Mouse (Mus musculus): ENCODE results near the gene Synj2.

Gene Synj2

GRCm38 (mm10) chr17:5965084-5965781 is 24.2 kb downstream of the Synj2 start:
- in situ Hi-C loops (cut with MboI; ENCODE audit: low pct_unique_long_range_greater_than_20kb in 1 of 2, low sequenced_read_pairs in 2 of 2, unreplicated experiment in 1 of 2): no loop called here

DNA sequence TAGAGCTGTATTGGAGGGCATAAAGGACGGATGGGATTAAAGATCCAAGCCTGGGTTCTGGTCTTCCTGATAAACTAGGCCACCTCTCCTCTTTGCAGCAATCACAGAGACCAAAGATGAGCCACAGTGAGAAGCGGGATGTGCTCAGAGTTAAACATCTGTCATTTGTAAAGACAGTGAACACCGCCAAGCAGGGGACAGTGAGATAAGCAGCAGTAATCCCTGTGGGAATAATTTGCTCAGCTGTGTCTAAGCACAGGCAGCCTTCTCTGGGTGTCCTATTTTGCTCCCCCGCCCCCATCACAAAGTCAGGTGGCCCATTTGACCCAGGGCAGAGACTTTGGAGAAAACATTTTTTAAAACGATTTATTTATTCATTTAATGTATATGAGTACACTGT is 25.6 kb downstream of the Synj2 start:
- in situ Hi-C loops (cut with MboI; ENCODE audit: low pct_unique_long_range_greater_than_20kb in 1 of 2, low sequenced_read_pairs in 2 of 2, unreplicated experiment in 1 of 2): no loop called here

DNA sequence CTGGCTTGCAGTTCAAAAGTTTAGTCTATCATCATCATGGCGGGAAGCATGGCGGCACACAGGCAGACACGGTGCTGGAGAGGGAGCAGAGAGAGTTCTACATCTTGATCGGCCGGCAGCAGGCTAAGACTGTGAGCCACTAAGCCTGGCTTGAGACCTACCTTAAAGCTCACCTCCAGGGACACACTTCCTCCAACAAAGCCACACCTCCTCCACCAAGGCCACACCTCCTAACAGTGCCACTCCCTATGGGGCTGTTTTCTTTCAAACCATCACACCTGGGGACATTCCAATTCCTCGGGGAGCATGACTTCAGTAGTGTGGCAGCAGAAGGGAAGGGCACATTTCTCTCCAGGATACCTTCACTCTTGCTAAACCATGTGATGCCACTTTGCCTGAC is 27.5 kb downstream of the Synj2 start:
- in situ Hi-C loops (cut with MboI; ENCODE audit: low pct_unique_long_range_greater_than_20kb in 1 of 2, low sequenced_read_pairs in 2 of 2, unreplicated experiment in 1 of 2): no loop called here

DNA sequence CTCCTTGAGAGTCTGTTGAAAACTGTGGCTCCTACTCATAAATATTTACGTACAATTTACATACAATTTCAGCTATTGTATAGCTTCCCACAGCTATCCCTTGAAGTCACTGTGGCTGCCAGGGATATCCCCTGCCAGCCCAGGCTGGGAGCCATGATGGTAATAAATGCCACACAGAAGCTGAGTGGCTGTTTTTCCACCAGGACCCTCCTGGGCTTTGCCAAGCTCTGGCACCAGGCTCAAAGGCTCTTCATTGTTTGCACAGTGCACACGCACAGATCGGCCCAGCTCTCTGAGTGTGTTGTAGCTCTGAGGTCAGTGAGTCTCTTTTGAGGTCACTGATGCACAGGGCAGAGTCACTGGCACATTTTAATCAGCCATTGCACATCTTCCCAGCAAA is 28.2 kb downstream of the Synj2 start:
- in situ Hi-C loops (cut with MboI; ENCODE audit: low pct_unique_long_range_greater_than_20kb in 1 of 2, low sequenced_read_pairs in 2 of 2, unreplicated experiment in 1 of 2): no loop called here

DNA sequence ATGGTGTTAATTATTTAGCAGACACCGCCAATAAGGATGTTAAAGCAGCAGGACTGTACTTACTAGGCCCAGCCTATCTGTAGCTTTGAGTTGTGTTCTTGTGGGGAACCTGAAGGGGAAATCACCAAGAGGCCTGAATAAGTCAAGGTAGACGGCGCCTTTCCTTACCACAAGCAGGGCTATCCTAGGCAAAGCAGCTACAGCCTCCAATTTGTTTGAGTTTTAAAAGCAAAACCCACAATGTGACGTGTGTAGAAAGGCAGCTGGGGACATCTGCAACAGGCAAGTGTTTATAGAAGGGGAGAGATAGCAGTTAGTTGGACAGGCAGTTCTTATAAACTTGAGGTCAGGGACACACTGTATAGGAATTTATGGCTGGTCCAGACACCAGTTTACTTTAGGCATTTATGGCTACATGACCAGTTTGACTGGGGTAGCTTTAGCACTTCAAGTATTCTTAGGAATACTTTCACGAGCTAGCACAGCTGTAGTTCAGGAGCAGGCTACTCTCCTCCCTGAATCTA is 29.3 kb downstream of the Synj2 start:
- in situ Hi-C loops (cut with MboI; ENCODE audit: low pct_unique_long_range_greater_than_20kb in 1 of 2, low sequenced_read_pairs in 2 of 2, unreplicated experiment in 1 of 2): no loop called here

GRCm38 (mm10) chr17:5973536-5973935 is 32.5 kb downstream of the Synj2 start:
- in situ Hi-C loops (cut with MboI; ENCODE audit: low pct_unique_long_range_greater_than_20kb in 1 of 2, low sequenced_read_pairs in 2 of 2, unreplicated experiment in 1 of 2): no loop called here

DNA sequence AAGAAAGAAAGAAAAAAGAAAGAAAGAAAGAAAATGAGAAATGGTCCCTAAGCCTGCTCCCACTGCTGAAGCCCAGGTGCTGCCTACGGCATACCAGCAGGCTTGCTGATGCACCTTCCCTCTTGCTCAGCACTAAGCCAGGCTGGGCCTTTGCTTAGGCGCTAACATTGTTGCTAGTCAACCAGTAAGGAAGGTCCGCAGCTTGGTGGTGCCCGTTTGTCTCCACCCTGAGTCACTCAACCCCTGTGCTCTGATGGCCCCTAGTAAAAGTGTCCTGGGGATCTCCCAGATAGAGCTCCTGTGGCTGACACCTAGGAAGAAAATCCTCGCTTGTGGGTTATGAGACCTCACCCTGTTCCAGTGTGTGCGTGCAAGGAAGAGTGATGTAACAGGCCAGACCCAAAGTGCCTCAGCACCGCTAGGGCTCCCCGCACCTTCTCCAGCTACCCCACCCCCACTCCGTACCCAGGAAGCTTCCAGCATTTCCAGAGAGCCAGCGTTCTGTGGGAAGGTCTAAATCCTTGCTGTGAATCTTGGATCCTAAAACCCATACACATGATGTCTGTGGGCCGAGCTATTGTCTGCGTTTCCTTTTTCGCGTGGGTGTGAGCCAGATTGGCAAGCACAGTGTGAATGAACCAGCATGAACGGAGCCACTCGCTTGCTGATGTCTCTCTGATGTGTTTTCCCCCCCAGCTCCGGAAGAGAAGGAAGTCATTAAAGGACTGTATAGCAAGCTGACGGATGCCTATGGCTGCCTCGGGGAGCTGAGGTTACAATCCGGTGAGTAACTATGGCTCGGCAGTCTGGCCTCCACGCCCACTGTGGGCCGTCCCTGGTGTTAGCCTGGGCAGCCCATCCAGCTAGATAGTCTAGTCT is 34.3 kb downstream of the Synj2 start:
- in situ Hi-C loops (cut with MboI; ENCODE audit: low pct_unique_long_range_greater_than_20kb in 1 of 2, low sequenced_read_pairs in 2 of 2, unreplicated experiment in 1 of 2): no loop called here

DNA sequence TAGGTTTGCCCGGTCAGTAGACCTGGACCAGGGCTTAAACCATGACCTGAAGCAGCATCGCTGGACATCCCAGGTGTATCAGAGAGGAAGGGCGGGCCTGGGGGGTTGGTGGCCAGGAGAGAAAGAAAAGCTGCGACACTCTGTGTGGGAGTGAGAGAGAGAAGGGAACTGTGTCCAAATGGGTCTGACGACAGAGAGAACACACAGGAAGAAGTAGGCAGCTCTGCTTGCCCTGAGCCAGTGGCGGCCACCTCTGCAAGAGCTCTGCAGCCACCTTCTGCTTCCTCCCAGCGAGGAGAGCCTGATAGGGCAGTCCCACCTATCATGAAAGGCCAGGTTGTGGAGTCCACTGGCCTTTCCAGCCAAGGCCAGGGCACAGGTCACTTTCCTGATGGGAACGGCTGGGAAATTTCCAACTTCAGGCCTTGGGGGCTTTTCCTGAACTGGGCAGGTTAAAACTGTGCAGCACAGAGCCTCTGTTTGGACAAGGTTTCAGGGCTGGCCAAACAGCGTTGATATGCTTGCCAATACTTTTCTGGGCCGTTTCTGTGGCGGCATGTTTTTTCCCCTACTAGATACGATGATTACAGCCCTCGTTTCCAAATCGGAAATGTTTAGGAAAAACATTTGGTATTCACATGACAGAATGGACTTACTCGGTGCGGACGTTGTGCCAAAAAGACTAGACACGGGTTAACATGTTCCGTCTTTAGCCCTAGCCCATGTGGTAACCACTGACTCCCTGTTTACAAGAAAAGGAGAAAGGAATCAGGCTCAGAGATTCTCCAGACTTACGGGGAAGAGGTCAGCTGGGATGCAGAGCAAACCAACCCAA is 35.4 kb downstream of the Synj2 start:
- in situ Hi-C loops (cut with MboI; ENCODE audit: low pct_unique_long_range_greater_than_20kb in 1 of 2, low sequenced_read_pairs in 2 of 2, unreplicated experiment in 1 of 2): no loop called here

GRCm38 (mm10) chr17:5977056-5977920 is 36.2 kb downstream of the Synj2 start:
- in situ Hi-C loops (cut with MboI; ENCODE audit: low pct_unique_long_range_greater_than_20kb in 1 of 2, low sequenced_read_pairs in 2 of 2, unreplicated experiment in 1 of 2): no loop called here

- in situ Hi-C loops (cut with MboI; ENCODE audit: low pct_unique_long_range_greater_than_20kb in 1 of 2, low sequenced_read_pairs in 2 of 2, unreplicated experiment in 1 of 2): no loop called here
These were observed 36.9 kb downstream of the Synj2 start for GRCm38 (mm10) chr17:5977921-5978504.

DNA sequence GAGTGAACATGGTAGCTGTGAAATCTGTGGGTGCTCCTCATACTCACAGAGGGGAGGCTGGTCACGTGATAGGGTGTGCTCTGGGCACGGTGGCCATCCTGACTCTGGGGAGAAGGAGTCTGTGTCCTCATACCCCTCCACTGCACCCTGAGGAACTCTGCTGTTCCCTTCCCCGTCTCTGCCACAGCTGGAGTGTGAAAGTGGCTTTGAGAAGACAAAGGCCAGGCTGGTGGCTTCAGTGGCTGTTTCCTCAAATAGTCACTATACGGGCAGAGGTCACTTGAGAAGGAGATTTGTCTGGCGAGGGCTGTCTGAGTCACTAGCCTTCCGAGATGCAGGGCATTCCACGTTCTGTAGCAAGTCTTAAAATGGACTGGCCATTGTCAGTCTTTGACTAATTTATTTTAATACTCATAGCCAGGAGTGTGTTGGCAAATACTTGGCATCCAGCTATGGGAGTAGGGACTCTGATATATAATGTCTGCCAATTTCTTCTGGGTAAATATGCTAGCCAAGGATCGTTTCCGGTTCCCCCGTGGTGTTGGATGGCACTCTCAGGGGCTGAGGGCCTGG is 37.5 kb downstream of the Synj2 start:
- in situ Hi-C loops (cut with MboI; ENCODE audit: low pct_unique_long_range_greater_than_20kb in 1 of 2, low sequenced_read_pairs in 2 of 2, unreplicated experiment in 1 of 2): no loop called here

- in situ Hi-C loops (cut with MboI; ENCODE audit: low pct_unique_long_range_greater_than_20kb in 1 of 2, low sequenced_read_pairs in 2 of 2, unreplicated experiment in 1 of 2): no loop called here
These were observed 39.8 kb downstream of the Synj2 start for GRCm38 (mm10) chr17:5980860-5981259.

- in situ Hi-C loops (cut with MboI; ENCODE audit: low pct_unique_long_range_greater_than_20kb in 1 of 2, low sequenced_read_pairs in 2 of 2, unreplicated experiment in 1 of 2): no loop called here
These were observed 42.1 kb downstream of the Synj2 start for GRCm38 (mm10) chr17:5983150-5983549.

GRCm38 (mm10) chr17:5983901-5984300 is 42.8 kb downstream of the Synj2 start:
- in situ Hi-C loops (cut with MboI; ENCODE audit: low pct_unique_long_range_greater_than_20kb in 1 of 2, low sequenced_read_pairs in 2 of 2, unreplicated experiment in 1 of 2): no loop called here

- in situ Hi-C loops (cut with MboI; ENCODE audit: low pct_unique_long_range_greater_than_20kb in 1 of 2, low sequenced_read_pairs in 2 of 2, unreplicated experiment in 1 of 2): no loop called here
These were observed 43.7 kb downstream of the Synj2 start for GRCm38 (mm10) chr17:5984700-5985231.

- in situ Hi-C loops (cut with MboI; ENCODE audit: low pct_unique_long_range_greater_than_20kb in 1 of 2, low sequenced_read_pairs in 2 of 2, unreplicated experiment in 1 of 2): no loop called here
These were observed 44.2 kb downstream of the Synj2 start for GRCm38 (mm10) chr17:5985271-5985670.
